Mouse (Mus musculus): ENCODE measurements around the gene Sema6d. TPM values are rescaled to one million over a fixed set of nuclear protein-coding genes. Genes with fewer than 3 reads are reported as not detected.

The Sema6d gene
- total RNA-seq, 4 experiments from 2014 or later: 15.2 to 21.4 (median 15.9) TPM

DNA sequence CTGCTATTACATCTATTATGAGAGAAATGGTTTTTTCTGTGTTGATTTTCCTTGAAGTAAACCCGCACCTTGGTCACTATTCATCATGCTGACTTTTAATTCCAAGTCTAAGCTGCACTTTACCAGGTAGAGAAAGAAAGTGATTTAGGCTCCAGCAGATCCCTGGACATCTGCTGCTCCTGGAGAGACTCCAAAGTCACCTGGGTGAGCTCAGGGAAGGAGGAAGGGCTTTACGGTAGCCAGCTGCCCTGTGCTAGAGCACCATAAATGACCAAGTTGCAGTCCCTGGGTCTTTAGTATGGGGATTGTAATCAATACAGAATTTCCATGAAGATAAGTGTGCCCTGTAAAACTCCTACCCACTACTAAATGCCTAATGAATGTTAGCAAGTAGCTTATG, 309.8 kb downstream of the Sema6d start:
- DNase-seq (ENCODE audit: low spot score): no peak

GRCm38 (mm10) chr2:124401727-124402380, 312.1 kb downstream of the Sema6d start:
- no peak for DNase-seq (ENCODE audit: low spot score)

- peak; percentile 32 for DNase-seq (ENCODE audit: low spot score)
Measured at GRCm38 (mm10) chr2:124403571-124403970, 313.8 kb downstream of the Sema6d start.

DNA sequence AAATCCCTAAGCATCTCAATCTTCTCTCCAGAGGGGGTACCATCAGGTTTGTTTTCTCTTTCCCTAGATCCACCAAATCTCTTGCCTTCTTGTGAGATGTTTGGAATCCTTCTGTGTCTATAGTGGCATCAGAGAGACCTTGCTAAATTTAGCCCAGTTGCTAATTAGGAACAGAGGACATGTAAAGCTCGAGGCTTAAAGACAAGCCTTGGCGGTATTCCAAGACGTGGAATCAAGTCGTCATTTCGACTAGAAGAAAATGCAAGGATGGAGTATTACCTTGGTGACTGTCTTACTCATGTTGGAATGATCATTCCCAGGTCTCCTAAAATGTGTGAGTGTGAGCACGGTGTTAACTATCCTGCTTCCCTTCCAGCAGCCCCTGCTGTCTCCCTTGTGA, 314.2 kb downstream of the Sema6d start:
- DNase-seq (ENCODE audit: low spot score): no peak

DNA sequence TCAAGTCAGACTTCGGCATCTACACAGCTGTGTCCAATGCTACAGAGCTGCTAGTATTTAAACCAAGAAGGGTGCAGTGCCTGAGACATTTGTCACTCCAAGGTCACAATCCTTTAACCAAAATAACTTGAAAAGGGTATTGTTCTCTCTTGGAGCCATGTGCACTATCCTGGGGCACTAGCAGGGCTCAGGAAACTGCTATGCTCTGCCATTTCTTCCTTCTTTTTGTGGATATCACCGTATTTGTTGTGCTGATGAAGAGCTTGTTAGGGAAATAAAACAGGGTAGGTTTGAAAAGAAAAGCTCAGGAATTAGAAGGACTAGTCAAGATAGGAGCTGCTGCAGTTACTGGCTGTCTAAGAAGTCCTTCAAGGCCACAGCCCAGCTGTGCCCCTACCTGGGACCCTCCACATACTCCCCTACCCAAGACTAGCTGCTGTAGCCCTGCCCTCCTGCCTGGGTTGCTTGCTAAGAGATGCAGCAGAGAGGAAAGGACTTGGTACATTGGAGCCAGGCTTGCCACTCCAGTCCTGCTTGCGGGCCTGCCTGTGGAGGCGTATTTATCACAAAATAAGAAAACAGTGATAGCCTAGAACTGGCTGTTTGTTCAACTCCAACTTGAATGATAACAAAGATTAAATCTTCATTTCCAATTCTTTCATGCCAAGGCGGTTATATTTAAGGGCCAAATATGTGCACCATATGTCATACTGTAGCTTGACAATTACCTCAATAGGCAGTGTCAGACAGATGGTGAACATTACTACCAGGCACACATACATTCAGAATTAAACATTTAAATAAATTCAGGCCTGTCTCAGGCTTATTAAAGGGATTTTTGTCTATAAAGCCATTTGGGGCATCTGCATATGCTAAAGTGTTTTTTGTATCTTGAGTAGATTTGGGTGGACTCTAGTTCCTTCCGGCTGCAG, 315.1 kb downstream of the Sema6d start:
- DNase-seq (ENCODE audit: low spot score): no peak

DNA sequence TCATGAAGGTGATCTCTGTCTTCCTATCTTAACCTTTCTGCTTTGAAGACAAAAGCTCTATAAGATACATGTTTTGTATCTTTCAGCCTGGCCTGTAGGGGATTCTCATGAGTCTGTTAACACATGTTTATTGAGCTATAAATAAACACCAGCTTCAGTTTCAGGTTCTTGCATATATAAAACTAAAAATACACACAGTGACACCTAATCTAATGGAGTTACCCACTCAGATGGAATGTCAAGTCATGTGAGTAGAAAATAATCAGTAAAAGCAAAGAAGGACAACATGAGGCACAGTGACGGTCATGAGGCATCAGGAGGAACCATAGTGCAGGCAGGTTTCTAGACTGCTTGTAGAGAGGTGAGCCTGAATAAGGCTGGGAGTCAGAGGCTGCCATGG, 319.2 kb downstream of the Sema6d start:
- no peak for DNase-seq (ENCODE audit: low spot score)

GRCm38 (mm10) chr2:124416730-124417129, 327.0 kb downstream of the Sema6d start:
- no peak for DNase-seq (ENCODE audit: low spot score)

- DNase-seq (ENCODE audit: low spot score): no peak
Measured at GRCm38 (mm10) chr2:124418319-124418718, 328.6 kb downstream of the Sema6d start.

- DNase-seq (ENCODE audit: low spot score): no peak
Measured at GRCm38 (mm10) chr2:124420170-124420825, 330.5 kb downstream of the Sema6d start.

- DNase-seq (ENCODE audit: low spot score): no peak
Measured at GRCm38 (mm10) chr2:124429744-124430143, 340.0 kb downstream of the Sema6d start.

- no peak for DNase-seq (ENCODE audit: low spot score)
Measured at GRCm38 (mm10) chr2:124430708-124431107, 340.9 kb downstream of the Sema6d start.

GRCm38 (mm10) chr2:124435382-124436002, 345.7 kb downstream of the Sema6d start:
- DNase-seq (ENCODE audit: low spot score): no peak

DNA sequence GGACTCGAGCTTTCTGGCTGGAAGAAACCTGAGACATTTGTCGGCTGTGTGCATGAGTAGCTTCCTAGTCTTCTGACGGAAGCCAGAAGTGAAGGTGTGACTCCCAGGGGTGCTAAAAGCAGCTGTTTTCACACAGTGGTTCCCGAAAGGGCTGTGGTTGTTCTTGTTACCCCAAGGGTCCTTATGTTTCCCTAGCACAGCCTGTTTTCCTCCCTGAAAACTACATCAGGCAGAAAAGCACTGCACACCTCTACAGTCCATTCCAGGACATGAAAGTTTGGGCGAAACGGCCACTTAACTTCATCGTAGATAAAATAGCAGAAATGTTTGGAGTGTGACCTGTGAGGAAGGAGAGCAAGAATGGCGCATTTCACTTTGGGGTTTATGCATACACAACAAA, 346.9 kb downstream of the Sema6d start:
- no peak for DNase-seq (ENCODE audit: low spot score)

DNA sequence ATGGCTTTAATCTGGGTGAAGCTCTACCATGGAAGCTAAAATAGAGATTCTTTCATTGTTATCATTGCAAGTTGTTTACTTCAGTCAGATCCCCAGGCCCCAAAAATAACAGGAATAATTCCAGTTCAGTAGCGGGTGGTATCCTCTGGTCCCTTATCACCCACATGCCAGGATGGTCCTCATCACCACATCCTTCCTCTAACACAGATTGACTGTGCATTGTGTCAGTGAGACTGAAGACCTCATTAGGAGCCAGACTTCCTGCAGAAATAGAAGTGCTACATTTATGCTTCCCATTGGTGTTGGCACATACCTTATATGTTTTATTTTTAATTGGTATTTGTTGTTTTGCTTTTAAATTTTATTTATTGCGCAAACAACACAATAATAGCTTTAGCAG, 354.4 kb downstream of the Sema6d start:
- DNase-seq (ENCODE audit: low spot score): no peak

- DNase-seq (ENCODE audit: low spot score): peak; percentile 50
Measured at GRCm38 (mm10) chr2:124455881-124456280, 366.1 kb downstream of the Sema6d start.

DNA sequence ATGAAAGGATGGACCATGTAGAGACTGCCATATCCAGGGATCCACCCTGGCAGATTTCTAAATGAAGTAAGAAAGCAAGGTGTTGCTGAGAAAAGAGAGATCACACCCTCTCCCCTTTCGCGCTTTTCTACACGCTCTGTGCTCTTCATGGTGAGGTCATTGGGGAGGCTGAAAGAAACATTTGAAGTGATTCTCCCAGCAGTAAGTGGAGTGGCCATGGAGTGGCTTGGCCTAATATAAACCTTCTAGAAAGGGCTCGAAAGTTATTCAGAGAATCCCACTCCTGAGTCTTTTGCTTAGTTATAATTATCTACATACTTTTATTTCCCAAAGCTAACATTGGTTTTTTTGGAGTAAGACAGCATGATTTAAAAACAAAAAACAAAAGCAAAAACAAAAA, 367.2 kb downstream of the Sema6d start:
- no peak for DNase-seq (ENCODE audit: low spot score)

- DNase-seq (ENCODE audit: low spot score): no peak
Measured at GRCm38 (mm10) chr2:124458028-124458427, 368.3 kb downstream of the Sema6d start.

GRCm38 (mm10) chr2:124460956-124461355, 371.2 kb downstream of the Sema6d start:
- peak; percentile 36 for DNase-seq (ENCODE audit: low spot score)

GRCm38 (mm10) chr2:124461378-124461851, 371.6 kb downstream of the Sema6d start:
- DNase-seq (ENCODE audit: low spot score): no peak

GRCm38 (mm10) chr2:124465004-124465946, 375.5 kb downstream of the Sema6d start:
- DNase-seq (ENCODE audit: low spot score): no peak

DNA sequence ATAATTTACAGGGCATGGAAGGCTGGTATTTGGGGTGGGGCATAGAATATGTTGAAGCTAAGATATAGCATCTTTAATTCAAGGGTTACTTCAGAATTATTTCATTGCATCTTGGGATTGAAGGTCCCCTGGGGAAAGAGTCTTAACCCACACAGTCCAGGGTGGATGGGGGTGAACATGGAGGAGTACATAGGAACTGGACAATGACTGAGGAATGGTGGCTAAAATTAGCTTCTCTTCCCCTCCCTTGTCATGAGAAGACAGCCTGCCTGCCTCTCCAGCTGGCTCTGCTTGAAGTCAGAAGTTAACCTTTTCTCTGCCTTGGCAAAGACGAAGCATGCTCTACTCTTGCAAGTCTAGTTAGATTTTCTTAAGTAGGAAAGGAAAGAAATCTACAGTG, 377.7 kb downstream of the Sema6d start:
- peak; percentile 10 for DNase-seq (ENCODE audit: low spot score)
